ENCODE assay signal across 12 mouse cellular contexts in the genomic region with DNA sequence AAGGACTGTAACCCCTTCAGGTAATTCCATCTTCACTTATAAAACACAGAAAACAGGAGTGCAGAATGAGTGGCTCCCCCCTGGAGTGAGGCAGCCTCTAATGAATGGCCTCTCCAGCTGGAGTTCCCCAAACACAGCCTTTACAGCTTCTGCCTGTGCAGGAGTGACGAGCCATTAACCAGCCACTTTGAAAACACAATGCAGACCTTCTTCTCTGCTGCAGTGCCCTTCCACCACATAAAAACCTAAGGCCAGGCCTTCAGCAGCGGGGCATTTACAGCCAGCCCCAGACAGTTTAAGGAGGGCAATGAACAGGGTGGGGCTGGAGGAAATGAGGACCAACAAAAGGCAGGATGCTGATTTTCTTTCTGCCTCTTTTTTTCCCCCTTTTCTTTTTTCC.
DNase-seq lines count a peak whose midpoint lies in the region; ATAC-seq and TF ChIP-seq lines count a peak whose summit lies in the region.
"Had no signal": no experiment of that assay in that cellular context is flagged by ENCODE, and none has a peak within 500 bp of the region (broad histone marks: within the 10 kb centered on the region; RNA-seq: fewer than 3 reads in every experiment).

No protein-coding gene starts in this region.

- no peak for TF ChIP-seq POLR2A in cerebellum, adult 2 months (IDR thresholded peaks at IDR 0.05; ENCODE audit: borderline replicate concordance, insufficient read depth, low read length)

- H3K4me3 ChIP-seq in hindbrain, embryonic 15.5 days: no peak overlapping the region
- H3K4me3 ChIP-seq in neural tube, embryonic 11.5 days (ENCODE audit: low read depth, low read length): no peak overlapping the region
- H3K4me3 ChIP-seq in cerebellum, adult 2 months (replicated peaks; ENCODE audit: insufficient read depth, low read depth, low read length): no peak overlapping the region
- H3K4me3 ChIP-seq: embryonic facial prominence, embryonic 12.5 days; lung, embryonic 15.5 days had no signal

- peaks cover 12% of the 10 kb centered on the region for H3K4me1 ChIP-seq in hindbrain, embryonic 15.5 days (replicated peaks)
- peaks cover 20% of the 10 kb centered on the region for H3K4me1 ChIP-seq in neural tube, embryonic 11.5 days (ENCODE audit: control insufficient read depth, insufficient read depth, low read length)
- peaks cover 7% of the 10 kb centered on the region; the same call in 1 of the 2 replicates for H3K4me1 ChIP-seq in cerebellum, adult 2 months (ENCODE audit: control insufficient read depth, insufficient read depth, low read length)
- H3K4me1 ChIP-seq: lung, embryonic 15.5 days had no signal

- H3K27ac ChIP-seq in hindbrain, embryonic 15.5 days (replicated peaks): 0 out of 2 replicates have a peak overlapping the region, but pooled peaks have one; percentile 35
- H3K27ac ChIP-seq in neural tube, embryonic 11.5 days (ENCODE audit: low read depth, low read length): peak overlapping the region; percentile 55
- H3K27ac ChIP-seq in cerebellum, adult 2 months (ENCODE audit: insufficient read depth, low read length): no peak overlapping the region
- H3K27ac ChIP-seq: embryonic facial prominence, embryonic 12.5 days; lung, embryonic 15.5 days had no signal

- H3K4me2 ChIP-seq in hindbrain, embryonic 15.5 days: no peak overlapping the region
- H3K4me2 ChIP-seq in neural tube, embryonic 11.5 days (ENCODE audit: low read depth): no peak overlapping the region
- H3K4me2 ChIP-seq: embryonic facial prominence, embryonic 12.5 days; lung, embryonic 15.5 days had no signal

- ATAC-seq in hindbrain, embryonic 15.5 days (ENCODE audit: low FRiP score, low read depth): no peak
- ATAC-seq in neural tube, embryonic 11.5 days (ENCODE audit: insufficient read depth, low FRiP score, low TSS enrichment): peak; percentile 88

- H3K9me3 ChIP-seq in hindbrain, embryonic 15.5 days: no peaks in the 10 kb centered on the region
- H3K9me3 ChIP-seq in neural tube, embryonic 11.5 days (ENCODE audit: control insufficient read depth, low read length): no peaks in the 10 kb centered on the region
- H3K9me3 ChIP-seq: embryonic facial prominence, embryonic 12.5 days; lung, embryonic 15.5 days had no signal

- no peaks in the 10 kb centered on the region for H3K36me3 ChIP-seq in hindbrain, embryonic 15.5 days
- H3K36me3 ChIP-seq in neural tube, embryonic 11.5 days (ENCODE audit: control insufficient read depth, insufficient read depth, low read length): no peaks in the 10 kb centered on the region
- H3K36me3 ChIP-seq: embryonic facial prominence, embryonic 12.5 days; lung, embryonic 15.5 days had no signal

- TF ChIP-seq CTCF in cerebellum, adult 2 months (IDR thresholded peaks at IDR 0.05; ENCODE audit: borderline replicate concordance, insufficient read depth, low read depth, low read length): no peak

- DNase-seq in WW6 (ENCODE audit: low read depth, low spot score): peak; percentile 22
- DNase-seq in embryo, embryonic 11.5 days (ENCODE audit: low read depth, low spot score): peak; percentile 31
- peak; percentile 56 for DNase-seq in neural tube, embryonic 11.5 days (ENCODE audit: low spot score)
- no peak for DNase-seq in cerebellum, adult 2 months
- no peak for DNase-seq in spleen, postnatal 4 days (ENCODE audit: low spot score in 2 of 2)
- DNase-seq in lung, postnatal 4 days: no peak
- DNase-seq: heart, adult 18-20 months; kidney, adult 18-20 months; spleen, adult 18-20 months had no signal

- no peak overlapping the region for H3K9ac ChIP-seq in hindbrain, embryonic 15.5 days
- no peak overlapping the region for H3K9ac ChIP-seq in neural tube, embryonic 11.5 days (ENCODE audit: low read length)
- H3K9ac ChIP-seq: embryonic facial prominence, embryonic 12.5 days; lung, embryonic 15.5 days had no signal

- WGBS in hindbrain, embryonic 15.5 days: 22% methylated on average over 2 of the region's 2 CpGs
- WGBS in neural tube, embryonic 11.5 days: 10% methylated on average over 2 of the region's 2 CpGs
- WGBS in cerebellum, adult 2 months: 58% methylated on average over 2 of the region's 2 CpGs

- no peaks in the 10 kb centered on the region for H3K27me3 ChIP-seq in hindbrain, embryonic 15.5 days
- H3K27me3 ChIP-seq in neural tube, embryonic 11.5 days (ENCODE audit: control insufficient read depth, insufficient read depth, low read length): no peaks in the 10 kb centered on the region
- no peaks in the 10 kb centered on the region for H3K27me3 ChIP-seq in cerebellum, adult 2 months (ENCODE audit: control insufficient read depth, insufficient read depth, low read length)
- H3K27me3 ChIP-seq: embryonic facial prominence, embryonic 12.5 days; lung, embryonic 15.5 days had no signal

Comparison
In these comparisons a context has a peak if more than half of its experiments do, and no peak if none do; other contexts are left out.
1. DNase-seq: peak in WW6 (single experiment), embryo, embryonic 11.5 days (single experiment) and neural tube, embryonic 11.5 days (single experiment); none in cerebellum, adult 2 months (0 of 2), spleen, postnatal 4 days (0 of 2) and lung, postnatal 4 days (0 of 2).